Mouse (Mus musculus) hindbrain, embryonic 12.5 days (tissue): ENCODE measurements around the gene Ptprt. TPM values are rescaled to one million over a fixed set of nuclear protein-coding genes. Genes with fewer than 3 reads are reported as not detected.

Experiments
- ATAC-seq: fragments of 200-750 bp; cut with Nextera tagmentation; 2 replicates; pipeline ENCODE4 v1.8.0; 2017; ENCODE audit warnings: moderate TSS enrichment; ENCODE audit not compliant: low FRiP score
- H3K27ac ChIP-seq: fragments of 300-500 bp; sonication (generic); 2 replicates; pipeline ENCODE4 v1.5.1; 2016; ENCODE audit warnings: mild to moderate bottlenecking
- H3K27me3 ChIP-seq: fragments of 300-500 bp; sonication (generic); 2 replicates; pipeline ENCODE4 v1.6.1; 2016; ENCODE audit warnings: mild to moderate bottlenecking
- H3K36me3 ChIP-seq: fragments of 300-500 bp; sonication (generic); 2 replicates; pipeline ENCODE4 v1.6.1; 2016; ENCODE audit warnings: mild to moderate bottlenecking
- H3K4me1 ChIP-seq: fragments of 300-500 bp; sonication (generic); 2 replicates; pipeline ENCODE4 v1.6.1; 2016
- H3K4me2 ChIP-seq: fragments of 300-500 bp; sonication (generic); replicated peaks from 2 replicates; pipeline ENCODE4 v1.6.1; 2016; ENCODE audit warnings: mild to moderate bottlenecking
- H3K4me3 ChIP-seq: fragments of 300-500 bp; sonication (generic); 2 replicates; pipeline ENCODE4 v1.5.1; 2016; ENCODE audit warnings: mild to moderate bottlenecking
- H3K9ac ChIP-seq: fragments of 300-500 bp; sonication (generic); 2 replicates; pipeline ENCODE4 v1.6.1; 2016; ENCODE audit warnings: mild to moderate bottlenecking, moderate library complexity
- H3K9me3 ChIP-seq: fragments of 300-500 bp; sonication (generic); replicated peaks from 2 replicates; pipeline ENCODE4 v1.6.1; 2016; ENCODE audit warnings: mild to moderate bottlenecking
- WGBS: fragments of 180-500 bp; shearing (Covaris S2); methylation state at CpG from one replicate; pipeline ENCODE4 v1.1.7; 2016; 5-methylcytosine and 5-hydroxymethylcytosine counted together
- polyA plus RNA-seq: library from polyadenylated mRNA; unstranded; fragments of >200 nt; fragmentation: Nextera tagmentation; extraction: Ambion mirVana; gene quantifications from 2 replicates; pipeline ENCODE4 v1.2.1, GENCODE M21; 2016

Ptprt gene
- polyA plus RNA-seq, 1 experiment from 2014 or later, result 4.5 TPM

DNA sequence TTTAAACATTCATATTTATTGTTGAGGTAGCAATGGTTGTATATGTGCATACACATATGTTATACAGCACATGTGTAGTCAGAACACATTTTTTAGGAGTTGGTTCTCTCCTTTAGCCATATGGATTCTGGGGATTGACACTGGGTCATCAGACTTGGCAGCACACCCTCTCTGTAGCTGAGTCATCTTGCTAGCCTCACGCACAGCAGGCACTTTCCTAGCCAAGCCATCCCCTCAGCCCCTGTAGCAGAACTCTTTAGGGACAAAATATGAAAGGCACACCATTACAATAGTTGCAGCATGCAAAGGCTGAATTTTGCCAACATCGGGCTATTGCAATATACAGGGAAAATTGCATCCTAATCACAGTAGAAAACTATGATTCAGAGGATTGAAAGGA, 827.1 kb downstream of the Ptprt start:
- no peak overlapping the region for H3K9ac ChIP-seq
- H3K4me2 ChIP-seq, result no peak overlapping the region
- no peak overlapping the region for H3K27ac ChIP-seq
- no peaks in the 10 kb centered on the region for H3K4me1 ChIP-seq
- H3K27me3 ChIP-seq, result no peaks in the 10 kb centered on the region
- H3K4me3 ChIP-seq, result no peak overlapping the region
- no peaks in the 10 kb centered on the region for H3K36me3 ChIP-seq
- ATAC-seq, result no peak
- no peaks in the 10 kb centered on the region for H3K9me3 ChIP-seq
- 77% methylated on average over 2 of the region's 2 CpGs for WGBS

DNA sequence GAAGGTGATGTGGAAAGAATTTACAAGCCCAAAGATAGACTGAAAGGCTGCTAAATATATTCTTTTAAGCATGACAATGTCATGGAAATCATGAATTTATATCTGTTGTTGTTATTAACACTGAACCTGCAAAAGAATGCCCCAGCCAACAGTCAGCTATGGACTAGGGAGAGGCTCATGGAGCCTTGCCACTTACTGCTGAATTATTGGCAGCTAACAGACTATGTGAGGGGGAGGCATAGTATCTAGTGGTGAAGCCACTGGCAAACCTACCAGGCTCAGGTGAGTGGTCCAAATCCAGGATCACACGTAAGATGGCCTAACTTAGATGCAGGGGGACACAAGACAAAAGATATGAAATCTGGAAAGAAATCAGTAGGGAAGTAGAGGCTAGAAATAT, 847.6 kb downstream of the Ptprt start:
- Histone ChIP-seq H3K9ac (no peak overlapping the region), H3K27ac (no peak overlapping the region), H3K4me3 (no peak overlapping the region), H3K27me3 (no peaks in the 10 kb centered on the region), H3K9me3 (no peaks in the 10 kb centered on the region), H3K36me3 (no peaks in the 10 kb centered on the region), H3K4me2 (no peak overlapping the region), H3K4me1 (no peaks in the 10 kb centered on the region)
- no peak for ATAC-seq
- WGBS, result 95% methylated on average over 1 of the region's 1 CpGs

DNA sequence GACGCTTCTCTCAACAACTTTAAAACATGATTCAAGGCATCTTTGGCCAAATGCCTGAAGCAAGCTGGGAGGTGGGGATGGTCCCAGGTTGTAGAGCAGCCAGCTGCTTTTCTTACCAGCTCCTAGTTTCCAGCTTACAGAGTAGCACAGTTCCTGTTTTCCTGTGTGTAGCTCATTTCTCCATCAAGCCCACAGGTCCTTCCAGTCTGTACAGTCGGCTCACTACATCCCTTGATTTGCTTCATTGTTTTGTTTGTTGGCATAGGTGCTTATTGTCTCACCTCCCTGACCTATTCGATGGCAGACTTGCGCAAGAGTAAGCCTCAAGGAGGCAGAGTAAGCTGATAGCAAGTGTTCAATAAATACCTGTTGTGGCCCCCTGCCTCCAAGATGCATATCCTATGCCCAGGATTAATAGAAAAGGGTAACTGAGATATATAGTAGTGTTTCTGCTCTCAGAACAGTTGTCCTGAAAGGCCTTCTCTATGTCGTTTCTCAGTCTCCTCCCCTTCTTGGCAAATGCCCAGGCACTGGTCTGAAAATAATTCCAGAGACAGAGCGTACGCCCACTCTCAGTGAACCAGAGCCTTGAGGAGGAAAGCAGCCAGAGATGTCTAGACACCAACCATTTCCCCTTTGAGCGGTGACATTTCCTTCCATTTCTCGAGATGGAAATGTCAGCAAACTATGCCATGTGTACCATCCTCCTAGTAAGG, 852.7 kb downstream of the Ptprt start:
- 85% methylated on average over 9 of the region's 9 CpGs for WGBS
- no peak overlapping the region for H3K9ac ChIP-seq
- no peak overlapping the region for H3K4me3 ChIP-seq
- H3K27me3 ChIP-seq, result no peaks in the 10 kb centered on the region
- ATAC-seq, result no peak
- H3K36me3 ChIP-seq, result no peaks in the 10 kb centered on the region
- H3K4me2 ChIP-seq, result no peak overlapping the region
- no peaks in the 10 kb centered on the region for H3K9me3 ChIP-seq
- peaks cover 12% of the 10 kb centered on the region for H3K4me1 ChIP-seq
- H3K27ac ChIP-seq, result no peak overlapping the region

DNA sequence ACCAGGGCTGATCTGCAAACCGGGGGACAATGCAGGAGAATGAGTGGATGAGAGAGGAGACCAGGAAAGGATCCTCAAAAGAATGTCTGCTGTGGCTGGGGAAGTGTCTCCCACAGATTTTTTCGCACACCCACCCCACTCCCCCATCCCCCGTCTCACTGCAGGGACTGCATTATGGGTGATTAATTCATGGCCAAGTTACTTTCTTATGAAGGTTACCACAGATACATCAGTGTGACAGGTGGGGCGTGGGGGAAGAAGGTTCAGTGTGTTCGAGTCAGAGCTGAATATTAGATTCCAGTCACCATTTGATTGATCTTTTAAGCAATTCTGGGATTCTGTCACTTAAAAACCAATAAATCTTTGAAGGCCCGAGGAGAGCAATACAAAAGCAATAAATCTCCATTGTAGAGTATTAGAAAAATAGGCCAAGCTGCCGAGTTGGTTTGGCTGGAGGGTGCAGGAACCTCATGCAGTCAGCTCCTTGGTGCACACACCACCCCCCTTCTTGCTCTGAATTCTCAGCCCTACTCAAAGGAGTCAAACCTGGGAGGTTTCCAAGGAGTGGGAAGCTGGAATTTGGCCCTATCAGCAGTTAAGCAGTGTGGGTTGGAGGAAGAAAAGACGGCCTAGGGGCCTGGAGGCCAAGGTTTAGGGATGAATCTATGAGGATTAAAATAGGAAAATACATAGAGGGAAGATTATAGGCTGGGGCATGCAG, 854.5 kb downstream of the Ptprt start:
- Histone ChIP-seq H3K27me3 (no peaks in the 10 kb centered on the region), H3K4me2 (no peak overlapping the region), H3K4me3 (no peak overlapping the region), H3K4me1 (peaks cover 12% of the 10 kb centered on the region), H3K9me3 (no peaks in the 10 kb centered on the region), H3K27ac (peak overlapping the region; percentile 1; the same call in 1 of the 2 replicates), H3K36me3 (no peaks in the 10 kb centered on the region), H3K9ac (no peak overlapping the region)
- 0 out of 2 replicates have a peak, but pooled peaks have one; percentile 40 for ATAC-seq
- 40% methylated on average over 8 of the region's 8 CpGs for WGBS

DNA sequence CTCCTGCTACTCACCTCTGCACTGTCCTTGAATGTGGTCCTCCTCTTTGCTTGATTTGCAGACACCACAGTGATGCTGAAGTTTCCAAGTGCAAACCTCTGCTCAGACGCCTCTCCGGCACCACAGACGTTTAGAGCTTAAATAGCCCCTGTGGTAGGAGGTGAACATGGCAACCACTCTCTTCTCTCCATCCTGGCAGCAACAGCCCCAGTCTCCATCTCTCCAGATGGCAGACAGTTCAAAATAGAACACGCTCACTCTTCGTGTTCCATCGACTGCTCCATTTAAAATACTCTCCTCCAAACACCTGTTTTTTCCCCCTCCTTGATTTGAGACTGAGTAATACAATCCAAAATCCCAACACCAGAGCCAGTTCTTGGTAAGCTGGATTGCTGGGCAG, 861.0 kb downstream of the Ptprt start:
- Histone ChIP-seq H3K9ac (no peak overlapping the region), H3K36me3 (no peaks in the 10 kb centered on the region), H3K4me1 (no peaks in the 10 kb centered on the region), H3K27me3 (no peaks in the 10 kb centered on the region), H3K27ac (no peak overlapping the region), H3K4me2 (no peak overlapping the region), H3K9me3 (no peaks in the 10 kb centered on the region), H3K4me3 (no peak overlapping the region)
- WGBS, result 82% methylated on average over 6 of the region's 6 CpGs
- no peak for ATAC-seq

DNA sequence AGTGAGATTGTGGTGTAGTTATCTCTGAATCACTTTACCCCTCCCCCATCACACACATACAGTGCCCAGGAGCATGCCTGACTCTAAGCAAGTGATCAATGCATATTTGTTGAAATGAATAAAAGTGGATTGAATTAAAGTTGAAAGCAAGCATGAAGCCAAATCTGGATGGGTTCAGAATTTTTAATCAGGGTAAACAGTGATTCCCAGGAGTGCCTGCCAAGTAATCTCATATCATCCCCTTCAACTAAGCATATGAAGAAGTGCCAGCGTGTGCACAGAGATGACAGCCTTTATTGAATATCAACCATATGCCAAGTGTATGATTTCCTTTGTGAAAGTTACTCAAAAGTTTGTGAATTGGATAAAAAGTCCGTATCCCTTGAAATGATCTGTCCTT, 893.4 kb downstream of the Ptprt start:
- Histone ChIP-seq H3K4me2 (no peak overlapping the region), H3K36me3 (no peaks in the 10 kb centered on the region), H3K27me3 (no peaks in the 10 kb centered on the region), H3K4me1 (no peaks in the 10 kb centered on the region), H3K9ac (no peak overlapping the region), H3K4me3 (no peak overlapping the region), H3K9me3 (no peaks in the 10 kb centered on the region), H3K27ac (no peak overlapping the region)
- no peak for ATAC-seq
- 87% methylated on average over 2 of the region's 2 CpGs for WGBS

DNA sequence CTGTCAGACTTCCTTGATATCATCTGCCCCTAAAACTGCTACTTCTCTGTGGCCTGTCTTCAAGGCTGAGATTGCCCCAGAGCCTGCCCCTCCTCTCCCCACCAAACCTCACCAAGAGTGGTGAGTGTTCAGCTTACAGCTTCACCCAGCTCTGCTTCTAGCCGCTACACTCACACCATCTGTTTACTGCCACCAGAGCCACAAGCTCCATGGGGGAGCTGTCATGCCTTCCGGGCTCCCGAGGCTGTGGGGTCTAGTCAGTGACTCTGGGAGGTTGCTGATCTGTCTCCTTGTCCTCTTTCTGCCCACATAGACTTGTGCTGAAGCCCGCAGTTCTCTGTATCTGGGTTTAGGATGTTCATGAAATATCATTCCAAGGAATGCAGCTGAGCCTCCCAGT, 947.9 kb downstream of the Ptprt start:
- no peak for ATAC-seq
- Histone ChIP-seq H3K9me3 (no peaks in the 10 kb centered on the region), H3K36me3 (no peaks in the 10 kb centered on the region), H3K27ac (no peak overlapping the region), H3K27me3 (no peaks in the 10 kb centered on the region), H3K4me2 (no peak overlapping the region), H3K4me3 (no peak overlapping the region), H3K9ac (no peak overlapping the region), H3K4me1 (no peaks in the 10 kb centered on the region)
- 42% methylated on average over 4 of the region's 4 CpGs for WGBS

DNA sequence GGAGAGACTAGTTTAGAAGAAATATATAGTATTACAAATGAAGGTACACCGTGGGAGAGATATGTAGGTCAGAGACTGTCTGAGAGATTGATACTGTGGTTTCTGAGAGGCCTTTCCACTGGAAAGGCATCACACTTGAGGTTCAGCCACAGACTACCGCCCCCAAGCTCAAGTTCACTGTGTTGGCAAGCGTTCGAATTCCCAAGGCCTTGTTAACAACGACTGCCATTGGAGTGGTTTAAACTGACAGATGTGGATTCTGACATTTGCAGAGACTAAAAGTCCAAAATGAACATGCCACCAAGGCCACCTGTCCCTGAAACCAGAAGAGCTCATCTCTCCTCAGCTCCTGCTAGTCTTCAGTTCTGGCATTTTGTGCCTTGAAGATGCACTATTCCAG, 951.6 kb downstream of the Ptprt start:
- H3K9me3 ChIP-seq, result no peaks in the 10 kb centered on the region
- no peaks in the 10 kb centered on the region for H3K27me3 ChIP-seq
- no peak overlapping the region for H3K4me2 ChIP-seq
- H3K4me3 ChIP-seq, result no peak overlapping the region
- H3K4me1 ChIP-seq, result peaks cover 5% of the 10 kb centered on the region; the same call in 1 of the 2 replicates
- no peak for ATAC-seq
- no peaks in the 10 kb centered on the region for H3K36me3 ChIP-seq
- no peak overlapping the region for H3K27ac ChIP-seq
- H3K9ac ChIP-seq, result no peak overlapping the region
- 86% methylated on average over 5 of the region's 5 CpGs for WGBS

DNA sequence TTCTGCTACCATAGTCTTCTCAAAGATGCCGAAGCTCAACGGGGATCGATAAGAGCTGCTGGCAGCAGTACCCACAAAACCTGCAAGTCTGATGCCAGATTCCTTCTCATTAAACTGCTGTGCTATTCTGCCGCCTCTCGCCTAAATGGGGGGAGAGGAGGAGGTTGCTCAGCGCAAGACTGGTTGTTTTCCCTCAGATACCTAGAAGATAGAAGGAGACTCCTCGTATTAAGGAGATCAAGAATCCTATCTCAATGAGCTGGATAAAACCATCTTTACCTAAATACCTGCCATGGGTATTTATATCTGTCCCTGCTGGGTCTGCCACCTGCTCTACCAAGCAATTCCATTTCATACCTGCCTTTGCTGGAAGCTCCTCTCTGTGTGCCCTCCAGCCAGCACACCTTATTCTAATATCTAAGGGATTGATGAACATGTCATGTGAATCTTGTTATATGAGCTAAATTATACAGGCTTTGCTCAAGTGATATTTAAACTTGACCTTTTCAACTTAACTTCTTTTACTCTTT, 954.5 kb downstream of the Ptprt start:
- no peak for ATAC-seq
- no peak overlapping the region for H3K4me3 ChIP-seq
- no peak overlapping the region for H3K9ac ChIP-seq
- H3K36me3 ChIP-seq, result no peaks in the 10 kb centered on the region
- 88% methylated on average over 7 of the region's 7 CpGs for WGBS
- no peaks in the 10 kb centered on the region for H3K27me3 ChIP-seq
- H3K9me3 ChIP-seq, result no peaks in the 10 kb centered on the region
- H3K27ac ChIP-seq, result no peak overlapping the region
- peaks cover 5% of the 10 kb centered on the region; the same call in 1 of the 2 replicates for H3K4me1 ChIP-seq
- H3K4me2 ChIP-seq, result no peak overlapping the region

DNA sequence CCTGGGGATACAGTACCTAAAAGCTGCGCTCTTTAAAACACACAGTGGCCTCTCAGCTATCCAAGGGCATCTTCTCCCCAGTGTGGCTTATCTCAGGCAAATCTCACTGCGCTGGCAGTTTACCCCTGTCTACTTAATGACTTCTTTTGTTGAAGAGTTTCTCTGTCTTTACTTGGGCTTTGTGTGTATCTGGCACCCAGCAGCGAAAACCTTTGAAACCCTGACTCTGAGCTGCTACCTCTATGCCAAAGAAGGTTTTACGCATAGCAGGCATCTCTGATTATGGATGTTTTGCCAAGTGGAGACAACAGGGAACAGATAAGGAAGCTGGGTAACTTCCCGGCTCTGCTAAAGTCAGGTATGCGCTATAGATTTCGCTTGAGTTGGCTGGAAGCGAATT, 956.1 kb downstream of the Ptprt start:
- Histone ChIP-seq H3K9ac (no peak overlapping the region), H3K27ac (no peak overlapping the region), H3K36me3 (no peaks in the 10 kb centered on the region), H3K9me3 (no peaks in the 10 kb centered on the region), H3K4me1 (peaks cover 5% of the 10 kb centered on the region; the same call in 1 of the 2 replicates), H3K4me2 (no peak overlapping the region), H3K27me3 (no peaks in the 10 kb centered on the region), H3K4me3 (no peak overlapping the region)
- whole genome bisulfite sequencing, result 41% methylated on average over 8 of the region's 8 CpGs
- no peak for ATAC-seq

DNA sequence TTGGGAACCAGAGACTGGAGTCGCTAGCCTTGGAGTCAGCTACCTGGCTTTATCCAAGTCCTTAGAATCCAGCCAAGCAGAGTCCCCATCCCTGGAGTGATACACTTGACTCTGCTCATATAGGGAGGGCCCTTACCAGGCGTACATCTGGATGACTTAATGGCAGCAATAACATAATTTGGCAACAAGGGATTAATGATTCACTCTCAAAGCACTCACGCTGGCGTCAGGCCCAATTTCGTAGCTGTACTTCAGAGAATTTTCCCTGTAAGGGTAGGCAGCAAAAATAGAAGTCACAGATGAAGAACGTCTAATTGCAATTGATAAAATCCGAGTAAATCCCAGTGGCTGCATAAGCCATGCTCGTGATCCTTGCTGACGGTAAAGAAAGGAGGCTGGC, 956.5 kb downstream of the Ptprt start:
- no peak overlapping the region for H3K27ac ChIP-seq
- H3K9ac ChIP-seq, result no peak overlapping the region
- peaks cover 5% of the 10 kb centered on the region; the same call in 1 of the 2 replicates for H3K4me1 ChIP-seq
- H3K36me3 ChIP-seq, result no peaks in the 10 kb centered on the region
- WGBS, result 51% methylated on average over 9 of the region's 9 CpGs
- H3K4me2 ChIP-seq, result no peak overlapping the region
- no peaks in the 10 kb centered on the region for H3K9me3 ChIP-seq
- no peak overlapping the region for H3K4me3 ChIP-seq
- H3K27me3 ChIP-seq, result no peaks in the 10 kb centered on the region
- ATAC-seq, result no peak

DNA sequence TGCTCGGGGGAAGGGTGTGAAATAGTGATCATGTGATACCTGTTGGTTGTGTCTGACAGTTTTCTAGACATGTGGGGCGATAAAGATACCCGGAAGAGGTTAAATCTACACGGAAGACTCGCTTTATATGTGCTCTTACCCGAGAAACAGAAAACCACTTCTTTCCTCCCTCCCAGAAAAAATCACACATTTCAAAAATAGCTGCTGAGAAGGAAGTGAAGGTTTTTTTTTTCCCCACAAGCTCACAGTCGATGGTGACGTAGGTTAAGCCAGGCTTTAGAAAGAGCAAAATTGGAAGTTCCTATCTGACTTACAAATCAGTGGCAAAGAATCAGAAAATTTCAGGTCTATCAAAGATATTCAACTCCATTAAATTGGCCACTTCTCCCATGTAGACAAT, 965.1 kb downstream of the Ptprt start:
- no peaks in the 10 kb centered on the region for H3K36me3 ChIP-seq
- H3K4me2 ChIP-seq, result no peak overlapping the region
- no peaks in the 10 kb centered on the region for H3K9me3 ChIP-seq
- H3K4me3 ChIP-seq, result no peak overlapping the region
- WGBS, result 93% methylated on average over 8 of the region's 8 CpGs
- ATAC-seq, result no peak
- no peak overlapping the region for H3K27ac ChIP-seq
- H3K27me3 ChIP-seq, result no peaks in the 10 kb centered on the region
- H3K9ac ChIP-seq, result no peak overlapping the region
- H3K4me1 ChIP-seq, result no peaks in the 10 kb centered on the region
